Mouse (Mus musculus) cerebellum, adult 9-11 months (tissue): ENCODE results near the gene Rwdd3.

ENCODE experiments used
- DNase-seq: peaks from one replicate; pipeline ENCODE4 v3.0.0; 2022

The Rwdd3 gene

DNA sequence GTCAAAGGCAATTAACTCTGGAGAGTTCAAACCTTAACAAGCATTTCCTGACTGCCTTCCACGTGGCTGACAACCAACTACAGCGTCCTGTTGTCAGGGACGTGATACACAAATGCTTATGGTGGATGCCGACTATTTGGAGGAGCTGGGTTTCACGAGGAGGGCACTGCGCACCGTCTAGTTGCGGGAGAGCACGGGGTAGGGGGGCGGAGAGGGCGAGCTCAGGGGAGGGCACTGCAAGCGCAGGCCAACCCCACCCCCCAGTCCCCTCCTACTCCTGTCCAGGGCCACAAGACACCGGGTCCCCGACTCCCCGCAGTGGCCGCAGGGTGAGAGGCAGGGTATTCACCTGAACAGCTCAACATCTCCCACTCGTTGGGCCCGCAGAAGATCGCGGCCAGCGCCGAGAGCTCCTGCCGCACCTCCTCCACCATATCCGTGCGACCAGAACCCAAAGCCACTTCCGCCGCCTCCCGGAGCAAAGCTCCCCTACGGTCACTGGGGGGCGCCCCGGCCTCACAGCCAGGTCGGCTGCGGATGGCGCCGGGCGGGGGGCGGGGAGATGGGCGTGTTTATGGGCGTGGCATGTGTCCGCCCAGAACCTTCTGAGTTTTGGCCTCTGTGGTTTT is at the start of gene Rwdd3:
TSS of gene Rwdd3 (minus strand) at position 453 of the 629 bp plus-strand sequence.
- DNase-seq: peak; percentile 92

DNA sequence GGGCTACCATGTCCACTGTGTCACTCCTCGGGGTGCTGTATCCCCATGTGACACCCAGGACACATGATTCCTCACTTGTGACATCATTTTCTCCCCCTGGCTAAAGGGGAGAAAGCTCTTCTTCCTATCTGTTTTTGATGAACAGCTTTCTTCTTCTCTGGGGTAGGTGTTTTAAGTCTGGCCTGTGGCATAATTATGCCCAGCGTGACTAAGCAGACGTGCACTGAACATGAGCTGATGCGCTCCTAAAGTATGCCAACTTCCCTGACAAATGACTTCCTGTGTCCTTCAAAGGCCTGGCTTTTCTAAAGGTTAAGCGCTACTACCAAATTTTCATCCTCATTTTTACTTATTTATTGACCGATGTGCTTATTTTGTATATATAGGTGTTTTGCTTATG is 45.5 kb upstream of the Rwdd3 start:
- no peak for DNase-seq

DNA sequence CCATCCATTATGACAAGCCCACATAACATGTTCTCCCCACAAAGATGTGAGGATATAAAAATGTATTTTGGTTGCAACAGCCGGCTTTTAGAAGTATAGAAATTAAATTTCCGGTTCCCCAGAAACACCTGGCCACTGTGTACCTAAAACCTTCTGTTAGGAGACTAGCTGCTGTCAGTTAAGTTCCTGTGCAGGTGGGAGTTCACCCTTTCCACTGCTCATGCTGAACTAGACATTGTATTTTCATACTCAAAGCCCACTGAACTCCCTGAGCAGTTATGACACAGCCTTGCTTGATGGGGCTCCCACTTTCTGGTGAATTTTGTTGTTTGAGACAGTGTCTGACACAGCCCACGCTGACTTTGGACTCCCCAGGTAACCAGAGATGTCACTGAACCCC is 42.0 kb upstream of the Rwdd3 start:
- DNase-seq: no peak

DNA sequence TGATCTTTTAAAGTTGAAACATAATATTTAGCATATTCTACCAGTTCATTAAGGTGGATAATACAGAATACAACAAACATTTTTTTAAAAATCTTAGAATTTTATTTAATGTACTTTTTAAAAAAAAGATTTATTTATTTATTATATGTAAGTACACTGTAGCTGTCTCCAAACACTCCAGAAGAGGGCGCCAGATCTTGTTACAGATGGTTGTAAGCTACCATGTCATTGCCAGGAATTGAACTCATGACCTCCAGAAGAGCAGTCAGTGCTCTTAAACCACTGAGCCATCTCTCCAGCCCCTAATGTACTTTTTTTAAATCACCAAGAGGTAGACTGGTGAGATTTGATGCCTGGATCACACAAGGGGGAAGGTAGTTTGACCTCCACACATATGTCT is 40.7 kb upstream of the Rwdd3 start:
- DNase-seq: no peak

DNA sequence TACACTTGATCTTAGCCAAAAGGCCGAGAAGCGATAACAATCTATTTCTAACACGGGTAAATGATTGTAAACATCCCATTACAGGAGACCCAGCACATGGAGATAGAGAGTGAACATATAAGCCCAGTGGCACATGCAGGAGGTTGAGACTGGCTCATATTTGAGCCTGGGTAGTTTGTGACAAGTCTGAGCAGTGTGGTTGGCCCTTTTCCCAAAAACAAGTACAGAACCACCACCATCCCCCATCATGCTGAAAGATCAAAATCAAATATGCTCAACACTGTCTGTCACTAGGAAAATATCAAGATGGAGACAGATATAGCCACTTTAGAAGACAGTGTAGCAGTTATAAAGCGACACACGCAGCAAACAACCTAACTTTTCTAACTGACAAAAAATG is 37.5 kb upstream of the Rwdd3 start:
- no peak for DNase-seq

DNA sequence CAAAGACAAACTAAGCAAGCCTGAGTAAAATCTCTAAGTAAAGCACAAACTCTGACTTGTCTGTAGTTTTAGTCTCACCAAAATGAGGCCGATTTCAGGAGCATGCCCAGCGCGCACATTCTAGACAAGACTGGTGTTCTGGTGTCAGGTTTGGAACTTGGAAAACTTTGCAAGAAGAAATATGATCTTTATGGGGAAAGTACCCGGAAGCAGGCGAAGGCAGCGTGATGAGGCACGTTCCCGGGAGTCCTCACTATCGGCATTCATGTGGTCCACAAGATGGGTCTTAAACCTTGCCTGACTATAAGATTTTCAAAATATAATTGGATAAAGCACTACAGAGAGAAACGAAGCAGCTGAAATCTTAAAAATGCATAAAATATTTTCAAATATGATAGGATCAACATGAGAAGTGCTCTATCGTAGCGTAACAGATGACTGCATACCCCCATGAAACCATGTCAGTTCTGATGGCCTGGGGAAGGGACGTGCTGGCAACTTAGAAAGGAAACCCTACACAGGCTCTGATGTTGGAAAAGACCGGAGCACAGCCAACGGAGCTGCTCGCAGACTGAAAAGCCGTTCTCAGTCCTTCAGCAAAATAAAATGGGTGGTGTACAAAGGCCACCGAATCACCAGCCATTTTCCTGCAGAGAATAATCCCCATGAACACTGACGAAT is 34.8 kb upstream of the Rwdd3 start:
- no peak for DNase-seq

DNA sequence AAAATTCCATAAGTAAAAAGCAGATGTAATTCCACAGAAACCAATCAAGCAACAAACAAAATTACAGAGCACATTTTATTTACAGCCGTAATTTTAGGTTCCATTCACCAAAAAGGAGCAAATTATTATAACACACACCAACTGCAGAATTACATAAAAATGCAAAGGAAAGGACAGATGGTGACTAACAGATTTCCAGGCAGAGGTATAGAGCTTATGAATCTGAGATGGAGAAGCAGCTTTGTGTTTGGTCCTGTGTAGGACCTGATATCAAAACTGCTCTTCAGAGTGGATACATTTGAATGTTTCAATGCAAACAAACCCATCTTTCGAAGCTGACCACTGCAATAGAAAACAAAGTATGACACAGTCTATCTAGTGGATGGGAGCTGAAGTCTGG is 31.1 kb upstream of the Rwdd3 start:
- no peak for DNase-seq

DNA sequence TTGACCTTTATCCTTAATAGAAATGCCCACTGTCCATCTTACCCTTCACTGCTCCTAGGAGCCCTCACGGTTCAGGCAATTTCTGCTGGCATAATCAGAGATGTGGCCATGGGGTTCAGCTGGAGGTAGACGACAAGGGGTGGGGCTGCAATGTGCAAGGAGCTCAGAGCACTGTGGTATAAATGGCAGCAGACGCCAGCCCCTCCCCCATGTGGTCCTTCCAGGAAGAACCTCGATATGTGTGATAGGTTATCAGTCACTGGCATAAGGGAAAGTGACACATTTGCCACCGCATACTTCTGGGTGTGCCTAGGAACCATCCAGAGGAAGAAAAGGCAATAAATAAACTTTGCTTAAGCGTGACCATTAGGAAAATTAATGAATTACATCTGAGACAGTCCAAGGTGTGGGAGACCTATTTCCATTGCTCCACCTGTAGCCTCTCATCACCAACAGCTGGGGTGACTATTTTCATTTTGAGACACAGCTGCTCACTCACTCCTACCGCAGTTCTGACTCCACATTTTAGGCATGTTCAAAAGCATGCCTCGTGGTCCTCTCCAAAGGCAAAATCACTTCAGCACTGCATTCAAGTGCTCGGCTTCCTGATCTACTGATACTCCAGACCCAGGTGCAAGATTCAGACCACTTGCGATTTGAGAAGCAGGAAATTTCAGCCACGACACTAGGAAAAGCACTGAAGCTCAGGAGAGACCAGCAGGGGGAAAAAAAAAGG is 29.7 kb upstream of the Rwdd3 start:
- DNase-seq: no peak

DNA sequence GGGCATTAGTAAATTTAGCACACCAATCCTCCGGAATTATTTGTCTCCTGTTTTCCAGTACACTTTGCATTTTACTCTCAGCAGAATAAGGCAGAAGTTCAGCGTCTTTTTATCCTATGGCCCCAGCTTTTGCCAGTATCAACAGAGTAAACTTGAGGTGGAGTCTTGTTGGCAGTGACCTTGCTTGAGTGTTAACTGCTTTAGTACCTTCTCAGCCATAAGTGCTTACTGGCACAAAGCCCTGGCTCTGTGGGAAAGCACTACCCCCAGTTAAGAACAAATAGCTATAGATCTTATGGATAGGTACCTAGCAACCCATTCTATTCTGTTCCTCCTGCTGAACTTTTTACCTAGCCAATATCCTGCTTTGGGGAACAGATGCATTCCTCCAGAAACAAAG is 17.7 kb upstream of the Rwdd3 start:
- no peak for DNase-seq

DNA sequence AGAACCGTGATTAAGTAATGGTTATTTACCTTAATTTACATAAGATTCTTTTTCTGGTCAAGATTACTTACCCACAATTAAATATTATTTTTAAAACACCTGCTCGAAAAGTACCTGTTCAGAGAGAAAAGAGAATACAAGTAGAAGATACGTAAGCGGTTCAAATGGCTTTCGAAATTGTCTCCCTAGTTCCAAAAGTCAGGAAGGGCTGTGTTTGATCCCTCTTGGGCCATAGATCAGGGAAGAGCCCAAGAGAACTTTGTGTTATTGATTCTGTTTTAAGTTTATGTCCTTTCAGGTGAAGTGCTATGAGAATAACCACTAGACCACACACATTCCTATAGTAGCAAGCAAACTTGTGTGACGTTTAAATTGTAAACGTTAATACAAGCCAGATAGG is 16.0 kb upstream of the Rwdd3 start:
- DNase-seq: no peak

DNA sequence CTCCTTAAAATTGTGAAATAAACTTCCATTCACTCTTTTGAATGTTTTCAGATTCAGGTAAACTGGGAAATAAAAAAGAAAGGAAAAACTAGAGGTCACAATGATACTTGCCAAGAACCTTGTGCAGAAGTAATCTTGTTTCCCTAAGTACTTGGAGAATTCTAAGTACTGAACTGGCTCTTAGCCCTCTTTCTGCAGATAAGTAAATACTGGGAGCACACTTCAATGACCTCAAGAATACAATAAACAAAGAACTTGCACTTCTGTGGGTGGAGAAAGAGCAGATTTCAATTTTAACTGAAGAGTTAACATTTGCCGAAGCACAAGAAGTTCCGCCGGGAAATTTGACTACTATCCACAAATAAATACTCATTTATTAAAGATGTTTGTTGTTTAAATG is 15.4 kb upstream of the Rwdd3 start:
- DNase-seq: no peak

DNA sequence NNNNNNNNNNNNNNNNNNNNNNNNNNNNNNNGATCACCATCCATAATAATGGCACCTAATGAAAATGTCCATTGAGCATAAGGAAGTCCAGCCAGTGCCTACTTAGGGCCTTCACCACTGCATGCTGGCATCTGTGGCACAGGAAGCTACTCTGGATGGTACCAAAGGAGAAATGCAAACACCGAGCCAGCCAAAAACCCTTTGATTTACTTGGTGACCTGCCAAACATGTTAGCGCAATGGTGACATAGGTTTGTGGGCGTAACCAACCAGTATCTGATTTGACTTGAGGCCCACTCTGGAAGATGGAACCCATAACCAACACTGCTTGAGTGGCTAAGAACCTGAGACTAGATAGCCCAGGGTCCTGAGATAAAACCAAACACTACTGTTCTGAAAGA is 13.7 kb upstream of the Rwdd3 start:
- no peak for DNase-seq

DNA sequence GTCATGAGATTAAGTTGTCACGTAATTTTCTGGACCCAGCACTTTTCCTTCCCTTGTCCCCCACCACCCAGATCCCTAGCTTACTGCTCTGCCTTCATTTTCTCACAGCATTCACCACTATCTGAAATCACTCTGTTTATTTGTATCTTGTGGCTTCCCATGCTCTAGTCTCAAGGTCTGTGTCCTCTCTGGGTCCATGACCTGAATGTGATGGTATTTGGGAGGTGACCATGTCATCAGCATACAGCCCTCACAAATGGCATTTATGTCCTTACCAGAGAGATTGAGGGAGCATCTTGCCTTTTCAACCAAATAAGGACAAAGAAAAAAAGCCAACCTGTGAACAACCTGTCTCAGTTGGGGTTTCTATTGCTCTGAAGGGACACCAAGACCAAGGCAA is 4.5 kb upstream of the Rwdd3 start:
- DNase-seq: no peak

DNA sequence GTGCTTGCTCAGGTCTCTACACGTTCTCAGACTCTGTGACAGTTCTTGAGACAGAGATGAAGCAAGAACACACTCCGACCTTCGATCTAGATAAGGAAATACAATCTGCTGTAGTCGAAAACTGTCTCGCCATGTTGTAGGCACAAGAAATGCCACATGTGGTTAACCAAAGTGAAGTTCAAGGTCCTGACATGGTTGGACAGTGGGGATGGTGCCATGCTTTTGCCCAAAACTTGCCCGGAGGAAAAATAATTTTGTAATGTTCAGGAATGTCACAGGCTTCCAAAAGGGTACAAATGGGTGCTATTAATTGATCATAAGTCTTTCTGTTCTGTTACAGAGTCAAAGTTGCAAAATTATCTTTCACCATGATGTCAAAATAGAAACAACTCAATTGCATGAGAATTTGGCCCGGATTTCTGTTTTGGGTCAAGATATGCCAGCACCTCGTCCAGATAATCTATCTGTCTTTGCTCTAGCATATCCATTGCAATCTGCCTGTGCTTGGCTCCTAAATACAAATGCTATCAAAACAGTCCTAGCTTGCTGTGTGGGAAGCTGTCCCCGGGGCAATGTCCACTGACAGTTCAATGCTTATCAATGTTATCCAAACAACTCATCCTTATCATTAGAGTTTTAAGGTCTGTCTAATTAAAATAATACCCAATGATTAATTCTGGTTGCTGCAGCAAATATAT is 2.9 kb upstream of the Rwdd3 start:
- DNase-seq: no peak

DNA sequence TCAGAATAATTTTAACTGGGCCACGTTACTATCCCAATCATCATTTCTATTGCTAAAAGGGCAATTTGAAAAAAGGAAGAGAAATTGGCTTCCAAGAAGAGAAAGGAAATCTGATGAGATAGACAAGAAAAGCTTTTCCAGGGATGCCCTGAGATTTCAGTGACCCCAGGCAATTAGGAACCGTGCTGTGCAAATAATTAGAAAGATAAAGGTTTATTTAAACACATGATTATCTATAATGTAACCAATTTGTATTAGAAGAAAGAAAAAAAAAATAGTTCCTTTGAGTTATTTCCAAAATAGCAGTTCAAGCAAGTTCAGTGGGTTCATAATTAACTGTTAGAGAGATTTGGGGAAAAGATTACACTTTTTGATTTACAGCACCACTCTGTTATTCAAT is 1.2 kb upstream of the Rwdd3 start:
- DNase-seq: no peak

DNA sequence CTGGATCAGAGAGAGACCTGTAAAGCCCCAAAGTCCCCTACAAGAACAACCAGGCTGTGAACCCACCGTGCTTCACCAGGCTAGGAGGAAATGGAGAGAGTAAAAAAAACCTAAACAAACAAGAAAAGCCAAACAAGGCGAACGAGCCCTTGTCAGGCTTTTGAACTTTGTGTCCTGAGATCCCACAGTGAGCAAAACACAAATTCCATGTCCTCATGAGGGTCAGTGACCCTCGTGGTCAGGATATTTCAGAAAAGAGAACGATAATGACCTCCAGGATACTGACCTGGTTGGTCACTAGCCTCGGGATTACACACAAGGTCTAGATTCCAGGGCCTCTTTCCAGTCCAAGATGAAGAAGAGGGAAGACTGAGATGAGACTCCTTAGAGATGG is 374 bp upstream of the Rwdd3 start:
- DNase-seq: no peak

DNA sequence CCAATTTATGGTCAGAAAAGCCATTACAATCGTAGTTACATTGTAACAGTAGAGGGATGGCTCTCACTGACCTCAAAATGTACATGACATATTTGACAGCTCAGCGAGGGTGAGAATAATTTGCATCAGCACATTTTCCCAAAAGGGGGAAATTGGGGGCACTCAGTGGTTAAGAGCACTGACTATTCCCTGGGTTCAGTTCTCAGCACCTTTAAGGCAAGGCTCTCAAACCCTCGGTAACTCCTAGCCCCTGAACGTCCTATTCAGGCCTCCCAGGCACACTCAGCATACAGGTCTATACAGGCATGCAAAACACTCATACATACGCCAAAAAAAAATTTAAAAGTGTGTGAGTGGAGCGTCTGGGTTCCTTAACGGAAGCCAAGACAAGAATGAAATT is 864 bp downstream of the Rwdd3 start:
- DNase-seq: no peak

DNA sequence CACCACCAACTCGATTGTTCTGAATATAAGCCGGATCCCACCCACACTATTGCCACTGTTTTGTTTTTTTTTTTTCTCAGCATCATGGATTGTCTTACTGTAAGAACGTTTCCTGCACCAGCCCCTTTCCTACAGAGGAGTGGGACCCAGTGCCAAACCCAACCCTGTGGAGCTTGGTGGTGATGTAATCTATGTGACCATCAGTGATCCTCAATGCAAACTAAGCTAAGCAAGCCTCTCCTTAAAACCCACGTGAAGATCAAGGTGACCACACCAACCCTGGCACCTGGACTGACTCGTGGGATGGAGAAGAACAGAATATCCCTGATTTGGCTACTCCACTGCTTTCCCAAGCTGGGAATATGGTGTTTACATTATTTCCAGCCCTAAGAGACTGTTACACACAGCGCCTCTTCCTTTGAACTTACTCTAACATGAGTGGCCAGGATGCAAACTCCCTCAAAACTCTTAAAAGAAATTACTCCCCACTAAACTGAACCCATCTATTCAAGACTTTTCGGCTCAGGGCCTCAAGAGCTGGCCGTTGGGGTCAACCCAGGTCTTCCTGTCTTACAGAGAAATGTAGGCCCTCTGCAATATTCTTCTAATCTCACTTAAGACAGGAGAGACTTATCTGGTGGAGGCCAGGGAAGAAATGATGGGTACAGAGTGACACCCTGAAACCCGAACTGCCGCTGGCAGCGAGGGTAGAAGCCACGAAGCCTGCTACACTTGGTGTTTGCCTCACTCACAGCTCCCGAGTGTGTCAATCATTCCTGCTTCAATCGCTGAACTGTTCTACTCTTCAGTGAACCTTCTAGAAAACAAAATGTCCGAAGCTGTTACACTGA is 2.2 kb downstream of the Rwdd3 start:
- no peak for DNase-seq

DNA sequence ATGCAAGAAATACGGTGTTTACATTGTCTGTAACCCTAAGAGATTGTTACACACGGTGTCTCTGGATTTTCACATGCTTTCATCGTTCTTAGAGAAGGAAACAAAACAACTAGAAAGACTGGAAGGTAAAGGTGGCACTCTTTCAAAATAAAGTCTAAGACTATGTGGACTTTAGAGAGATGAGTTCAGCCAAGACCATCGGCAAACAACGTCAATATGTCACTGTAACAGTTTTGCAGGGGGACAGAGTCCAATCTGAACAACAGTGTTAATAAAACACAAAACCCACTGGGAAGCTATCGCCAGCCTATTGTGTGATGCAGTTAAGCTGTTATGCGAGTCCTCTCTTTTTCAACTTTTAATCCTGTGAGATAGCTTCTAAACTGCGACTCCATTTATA is 2.9 kb downstream of the Rwdd3 start:
- no peak for DNase-seq

DNA sequence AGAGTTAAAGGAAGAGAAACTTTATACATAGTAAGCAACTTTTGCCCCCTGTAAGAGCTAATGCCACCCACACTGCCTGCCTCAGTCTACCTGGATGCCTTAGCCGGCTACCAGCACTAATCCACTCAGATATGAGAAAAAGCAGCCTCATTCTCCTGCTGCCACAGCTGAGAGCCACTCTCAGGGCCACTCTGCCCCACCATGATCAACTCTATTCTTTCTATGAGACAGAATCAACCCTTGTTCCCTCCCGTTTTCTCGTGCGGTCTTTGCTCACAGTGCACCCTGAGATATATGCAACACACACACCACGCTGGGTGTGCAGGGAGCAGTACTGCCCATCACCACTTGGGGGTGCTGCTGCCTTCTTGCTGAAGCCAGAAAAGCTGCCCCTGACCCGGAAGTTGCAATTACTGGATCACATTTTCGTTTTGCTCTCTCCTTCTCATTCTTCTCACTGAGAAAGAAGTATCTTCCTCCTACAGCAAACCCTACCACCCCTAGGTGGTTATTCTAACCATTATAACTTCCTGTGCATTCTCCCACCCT is 8.2 kb downstream of the Rwdd3 start:
- DNase-seq: no peak

DNA sequence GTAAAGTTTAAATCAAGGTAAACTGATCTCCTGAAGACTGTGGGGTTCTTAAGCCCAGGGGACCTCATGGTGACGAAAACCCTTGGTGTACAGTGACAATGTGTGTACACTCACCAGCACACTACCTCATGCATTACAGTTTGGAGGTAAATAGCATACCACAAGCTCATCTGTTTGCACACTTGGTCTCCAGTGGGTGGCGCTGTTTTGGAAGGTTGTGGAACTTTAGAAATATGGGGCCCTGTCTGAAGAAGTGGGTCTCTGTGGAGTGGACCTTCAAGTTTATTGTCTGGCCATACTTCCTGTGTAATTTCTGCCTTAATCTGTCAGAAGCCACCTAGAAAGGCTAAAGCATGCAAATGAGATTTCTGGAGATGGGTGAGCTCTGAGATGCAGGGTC is 9.8 kb downstream of the Rwdd3 start:
- no peak for DNase-seq

DNA sequence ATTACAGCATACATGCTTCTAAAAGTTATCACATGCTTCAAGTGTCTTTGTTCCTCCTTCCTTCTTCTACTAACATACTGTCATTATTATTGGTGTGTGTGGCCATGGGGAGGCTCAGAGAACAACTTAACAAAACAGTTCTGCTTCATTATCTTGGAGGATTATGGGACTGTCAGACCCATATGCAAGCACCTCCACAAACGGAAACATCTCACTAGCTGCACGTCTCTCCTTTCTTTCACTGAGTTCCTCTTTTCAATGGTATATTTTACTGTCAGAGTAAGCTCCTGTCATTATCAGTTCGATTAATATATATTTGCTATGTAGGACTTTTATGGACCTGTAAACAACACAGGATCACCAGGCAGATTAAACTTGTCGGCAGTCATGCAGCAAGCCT is 11.1 kb downstream of the Rwdd3 start:
- no peak for DNase-seq

DNA sequence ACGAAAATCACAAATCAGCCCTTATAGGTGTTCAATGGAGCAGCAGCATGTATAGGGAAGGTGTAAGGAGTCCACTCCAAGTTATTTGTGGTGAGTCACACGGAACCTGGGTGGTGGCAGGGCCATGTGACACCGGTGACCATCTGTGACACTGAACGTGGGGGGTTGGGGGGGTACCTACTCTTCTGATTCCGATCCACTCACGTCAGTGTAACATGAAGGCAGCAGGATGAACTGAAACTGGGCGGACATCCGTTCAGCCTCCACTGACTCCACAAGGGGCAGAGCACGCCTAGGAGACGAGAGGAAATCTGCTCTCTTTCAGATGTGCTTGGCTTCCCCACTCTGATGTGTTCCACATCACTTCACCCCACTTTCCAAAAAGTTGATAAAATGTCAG is 11.9 kb downstream of the Rwdd3 start:
- DNase-seq: peak; percentile 62
